Mouse (Mus musculus) testis, adult 2 months (tissue): ENCODE results near the gene Pex5. TPM values are rescaled to one million over a fixed set of nuclear protein-coding genes. Genes with fewer than 3 reads are reported as not detected.
"Not testable (repeated sequence)": the region's sequence is repeated elsewhere in the genome, so short reads cannot be mapped to it uniquely, and the experiment has no call there.

Experiments used
- H3K27ac ChIP-seq: fragments of 200-500 bp; 2 replicates; pipeline ENCODE4 v1.5.1; 2012; ENCODE audit warnings: low read depth, low read length; ENCODE audit not compliant: control insufficient read depth, insufficient read depth
- H3K27me3 ChIP-seq: fragments of 200-500 bp; 2 replicates; pipeline ENCODE4 v1.6.1; 2012; ENCODE audit warnings: mild to moderate bottlenecking, low read length, moderate library complexity; ENCODE audit not compliant: control insufficient read depth, insufficient read depth
- H3K36me3 ChIP-seq: fragments of 200-500 bp; 2 replicates; pipeline ENCODE4 v1.6.1; 2012; ENCODE audit warnings: mild to moderate bottlenecking, low read length; ENCODE audit not compliant: control insufficient read depth, insufficient read depth
- H3K4me1 ChIP-seq: fragments of 200-500 bp; 2 replicates; pipeline ENCODE4 v1.6.1; 2012; ENCODE audit warnings: low read length; ENCODE audit not compliant: control insufficient read depth, insufficient read depth
- H3K4me3 ChIP-seq: fragments of 200-500 bp; 2 replicates; pipeline ENCODE4 v1.5.1; 2012; ENCODE audit warnings: low read depth, mild to moderate bottlenecking, low read length, moderate library complexity, mixed read lengths; ENCODE audit not compliant: control insufficient read depth
- CTCF ChIP-seq: fragments of 200-500 bp; IDR thresholded peaks from 2 replicates; pipeline ENCODE4 v1.5.1; 2012; ENCODE audit warnings: low read depth, mild to moderate bottlenecking, inconsistent platforms, low read length, moderate library complexity; ENCODE audit not compliant: control insufficient read depth, insufficient read depth, insufficient replicate concordance
- POLR2A ChIP-seq: fragments of 200-500 bp; IDR thresholded peaks from 2 replicates; pipeline ENCODE4 v1.6.1; 2012; ENCODE audit warnings: low read depth, mild to moderate bottlenecking, inconsistent platforms, low read length, moderate library complexity; ENCODE audit not compliant: control insufficient read depth
- polyA plus RNA-seq: library from polyadenylated mRNA; depleted of rRNA; stranded (reverse); fragments of >200 nt; gene quantifications from 2 replicates; pipeline ENCODE4 v1.2.3, GENCODE M21; 2012

The Pex5 gene
- polyA plus RNA-seq, 1 experiment, result 33.2 TPM

GRCm38 (mm10) chr6:124426604-124427003 lies 11.7 kb upstream of the Pex5 start:
- H3K27me3 ChIP-seq, result no peaks in the 10 kb centered on the region
- no peaks in the 10 kb centered on the region for H3K36me3 ChIP-seq
- H3K27ac ChIP-seq, result no peak overlapping the region
- H3K4me3 ChIP-seq, result no peak overlapping the region
- no peaks in the 10 kb centered on the region for H3K4me1 ChIP-seq
- TF ChIP-seq POLR2A (no peak; the same call in 1 of the 2 replicates), CTCF (no peak)

- H3K36me3 ChIP-seq, result no peaks in the 10 kb centered on the region
- TF ChIP-seq CTCF, result no peak
- no peak overlapping the region for H3K27ac ChIP-seq
- no peak overlapping the region for H3K4me3 ChIP-seq
- H3K4me1 ChIP-seq, result no peaks in the 10 kb centered on the region
- H3K27me3 ChIP-seq, result no peaks in the 10 kb centered on the region
These were observed 10.7 kb upstream of the Pex5 start for GRCm38 (mm10) chr6:124425523-124425922.

GRCm38 (mm10) chr6:124425042-124425441 lies 10.2 kb upstream of the Pex5 start:
- not testable (repeated sequence) for H3K27me3 ChIP-seq, H3K36me3 ChIP-seq, H3K4me3 ChIP-seq, H3K4me1 ChIP-seq, H3K27ac ChIP-seq

GRCm38 (mm10) chr6:124424068-124424498 lies 9.2 kb upstream of the Pex5 start:
- H3K27ac ChIP-seq, result no peak overlapping the region
- H3K36me3 ChIP-seq, result no peaks in the 10 kb centered on the region
- H3K4me3 ChIP-seq, result no peak overlapping the region
- TF ChIP-seq POLR2A, result no peak
- H3K4me1 ChIP-seq, result no peaks in the 10 kb centered on the region
- no peaks in the 10 kb centered on the region for H3K27me3 ChIP-seq

GRCm38 (mm10) chr6:124418686-124419085 lies 3.8 kb upstream of the Pex5 start:
- Histone ChIP-seq H3K36me3 (no peaks in the 10 kb centered on the region), H3K27ac (no peak overlapping the region), H3K4me1 (no peaks in the 10 kb centered on the region; the same call in none of the 2 replicates), H3K4me3 (no peak overlapping the region), H3K27me3 (no peaks in the 10 kb centered on the region)
- no peak for TF ChIP-seq CTCF
- no peak for TF ChIP-seq POLR2A

GRCm38 (mm10) chr6:124415347-124416088 lies 651 bp upstream of the Pex5 start:
- H3K27me3 ChIP-seq, result no peaks in the 10 kb centered on the region
- H3K36me3 ChIP-seq, result peaks cover 2% of the 10 kb centered on the region
- H3K27ac ChIP-seq, result peak overlapping the region; percentile 98
- H3K4me3 ChIP-seq, result peak overlapping the region; percentile 92
- TF ChIP-seq POLR2A, result peak; percentile 2
- peak; percentile 67; the same call in 1 of the 2 replicates for TF ChIP-seq CTCF
- H3K4me1 ChIP-seq, result peaks cover 2% of the 10 kb centered on the region

GRCm38 (mm10) chr6:124414150-124414926 lies 529 bp downstream of the Pex5 start:
- H3K27me3 ChIP-seq, result no peaks in the 10 kb centered on the region

More at GRCm38 (mm10) chr6:124414150-124414926, 529 bp downstream of the Pex5 start:
- H3K4me3 ChIP-seq, result peak overlapping the region; percentile 94
- H3K27ac ChIP-seq, result peak overlapping the region; percentile 91
- peaks cover 2% of the 10 kb centered on the region for H3K36me3 ChIP-seq
- H3K4me1 ChIP-seq, result peaks cover 2% of the 10 kb centered on the region
- TF ChIP-seq POLR2A (no peak; the same call in 1 of the 2 replicates), CTCF (no peak)
